Mouse (Mus musculus) embryonic facial prominence, embryonic 14.5 days (tissue): ENCODE measurements around the gene Dis3. TPM values are rescaled to one million over a fixed set of nuclear protein-coding genes. Genes with fewer than 3 reads are reported as not detected.

Source experiments
- ATAC-seq: fragments of 200-750 bp; cut with Nextera tagmentation; 2 replicates; pipeline ENCODE4 v1.8.0; 2017; ENCODE audit warnings: low read depth, moderate number of reproducible peaks, moderate TSS enrichment
- DNase-seq: peaks from one replicate; pipeline ENCODE4 v3.0.0-alpha.2; 2015; ENCODE audit warnings: low spot score
- H3K27ac ChIP-seq: fragments of 300-500 bp; sonication (generic); replicated peaks from 2 replicates; pipeline ENCODE4 v1.5.1; 2014; ENCODE audit warnings: low read depth, mild to moderate bottlenecking, low read length, moderate library complexity
- H3K27me3 ChIP-seq: fragments of 300-500 bp; sonication (generic); replicated peaks from 2 replicates; pipeline ENCODE4 v1.6.1; 2014; ENCODE audit warnings: low read length; ENCODE audit not compliant: control insufficient read depth, insufficient read depth
- H3K36me3 ChIP-seq: fragments of 300-500 bp; sonication (generic); 2 replicates; pipeline ENCODE4 v1.6.1; 2014; ENCODE audit warnings: low read length, mixed read lengths; ENCODE audit not compliant: control insufficient read depth, insufficient read depth
- H3K4me1 ChIP-seq: fragments of 300-500 bp; sonication (generic); 2 replicates; pipeline ENCODE4 v1.6.1; 2014; ENCODE audit warnings: antibody characterized with exemption, low read length; ENCODE audit not compliant: control insufficient read depth, insufficient read depth
- H3K4me2 ChIP-seq: fragments of 300-500 bp; sonication (generic); 2 replicates; pipeline ENCODE4 v1.6.1; 2014; ENCODE audit warnings: low read depth, mild to moderate bottlenecking, low read length, moderate library complexity, mixed read lengths
- H3K4me3 ChIP-seq: fragments of 300-500 bp; sonication (generic); 2 replicates; pipeline ENCODE4 v1.5.1; 2014; ENCODE audit warnings: low read depth, mild to moderate bottlenecking, low read length
- H3K9ac ChIP-seq: fragments of 300-500 bp; sonication (generic); 2 replicates; pipeline ENCODE4 v1.6.1; 2014; ENCODE audit warnings: low read depth, mild to moderate bottlenecking, low read length, moderate library complexity, mixed read lengths
- H3K9me3 ChIP-seq: fragments of 300-500 bp; sonication (generic); 2 replicates; pipeline ENCODE4 v1.6.1; 2016; ENCODE audit warnings: low read length; ENCODE audit not compliant: control insufficient read depth
- WGBS: fragments of 180-500 bp; shearing (Covaris S2); extraction: QIAGEN DNeasy Blood & Tissue Kit; methylation state at CpG from one replicate; pipeline ENCODE4 v1.1.7; 2014; 5-methylcytosine and 5-hydroxymethylcytosine counted together
- polyA plus RNA-seq: library from polyadenylated mRNA; unstranded; fragments of >200 nt; fragmentation: Nextera tagmentation; extraction: Ambion mirVana; gene quantifications from 2 replicates; pipeline ENCODE4 v1.2.1, GENCODE M21; 2014

Gene Dis3
- polyA plus RNA-seq, 1 experiment from 2014 or later = 36.4 TPM

DNA sequence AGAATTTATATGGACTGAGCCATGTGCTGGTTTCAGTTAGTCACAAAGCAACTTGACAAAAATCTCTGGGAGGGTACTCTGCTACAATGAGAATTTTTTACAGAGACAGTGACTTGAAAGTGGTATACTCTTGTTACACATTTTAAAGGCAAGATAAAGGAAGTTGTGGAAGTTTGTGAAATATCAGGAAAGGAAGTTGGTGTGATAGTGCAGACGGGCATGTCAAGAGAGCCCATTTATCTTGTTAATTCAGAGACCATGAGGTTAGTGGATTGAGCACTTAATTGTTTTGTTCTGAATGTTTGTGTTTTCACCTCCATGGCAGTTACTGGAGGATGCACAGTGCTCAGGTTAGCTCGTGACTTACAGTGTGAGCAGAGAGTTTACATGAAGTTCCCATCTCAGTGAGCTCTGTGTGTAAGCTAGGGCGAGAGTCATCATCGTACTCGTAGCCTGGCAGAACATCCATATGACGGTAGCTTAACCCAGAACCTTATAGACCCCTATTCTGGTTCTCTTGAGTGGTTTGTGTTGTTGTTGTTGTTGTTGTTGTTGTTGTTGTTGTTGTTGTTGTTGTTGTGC is 5.1 kb upstream of the Dis3 start:
- no peak overlapping the region for H3K27ac ChIP-seq
- H3K4me2 ChIP-seq = no peak overlapping the region
- H3K9ac ChIP-seq = no peak overlapping the region
- WGBS = 91% methylated on average over 6 of the region's 6 CpGs
- H3K9me3 ChIP-seq = no peaks in the 10 kb centered on the region
- H3K4me1 ChIP-seq = no peaks in the 10 kb centered on the region
- H3K4me3 ChIP-seq = no peak overlapping the region
- ATAC-seq (no peak), DNase-seq (no peak)
- H3K36me3 ChIP-seq = peaks cover 73% of the 10 kb centered on the region
- H3K27me3 ChIP-seq = no peaks in the 10 kb centered on the region

DNA sequence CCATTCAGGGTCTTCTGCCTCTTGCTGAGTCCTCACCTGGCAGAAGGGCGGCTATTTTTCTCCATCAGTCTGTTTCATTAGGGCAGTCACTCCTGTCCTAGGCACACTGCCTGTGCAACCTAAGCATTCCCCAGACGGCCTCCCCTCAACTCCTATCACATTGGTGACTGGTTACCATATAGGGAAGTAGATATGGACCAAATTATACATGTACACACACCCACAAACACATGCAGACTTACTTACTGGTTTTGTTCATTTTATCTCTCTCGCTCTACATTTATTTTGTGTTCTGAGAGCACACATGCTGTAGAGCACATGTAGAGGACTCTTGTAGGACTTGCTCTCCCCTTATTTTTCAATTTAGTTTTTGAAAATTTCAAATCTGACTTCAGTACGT is 3.5 kb upstream of the Dis3 start:
- Histone ChIP-seq H3K27me3 (no peaks in the 10 kb centered on the region), H3K9me3 (no peaks in the 10 kb centered on the region), H3K36me3 (peaks cover 62% of the 10 kb centered on the region), H3K4me1 (peaks cover 6% of the 10 kb centered on the region; the same call in 1 of the 2 replicates), H3K9ac (no peak overlapping the region), H3K4me3 (no peak overlapping the region), H3K27ac (no peak overlapping the region), H3K4me2 (no peak overlapping the region)
- ATAC-seq = no peak
- 94% methylated on average over 4 of the region's 4 CpGs for WGBS
- DNase-seq = no peak

DNA sequence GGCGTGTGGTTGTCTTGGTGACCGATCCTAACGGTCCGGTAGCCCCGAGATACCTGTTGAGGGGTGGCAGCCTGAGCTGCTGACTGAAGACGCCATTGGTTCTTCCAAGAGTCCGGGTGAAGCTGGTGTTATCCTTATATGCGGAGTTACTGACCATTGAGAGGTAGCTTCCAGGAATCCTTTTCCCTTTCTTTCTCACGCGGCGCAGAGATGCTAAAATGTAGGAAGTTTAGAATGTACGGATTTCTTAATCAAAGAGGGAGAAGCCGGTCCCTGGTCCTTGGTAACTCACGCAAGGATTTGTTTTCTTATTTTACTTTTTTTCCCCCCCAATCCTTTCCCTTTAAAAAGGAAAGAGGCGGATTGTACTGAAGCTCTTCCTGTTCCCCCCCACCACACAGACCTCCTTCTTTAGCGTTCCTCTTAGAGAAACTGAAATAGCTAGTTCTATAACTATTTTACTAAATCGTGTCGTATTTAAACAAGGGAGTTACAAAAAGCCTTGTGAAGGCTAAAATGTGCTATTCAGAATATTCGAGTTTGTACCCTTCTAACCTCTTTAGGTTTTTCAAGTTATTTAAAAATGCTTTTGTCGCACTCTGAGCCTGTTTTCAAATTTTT is 507 bp upstream of the Dis3 start:
- H3K4me1 ChIP-seq = peaks cover 6% of the 10 kb centered on the region; the same call in 1 of the 2 replicates
- H3K27ac ChIP-seq = no peak overlapping the region
- peak; percentile 5 for DNase-seq
- no peaks in the 10 kb centered on the region for H3K9me3 ChIP-seq
- H3K9ac ChIP-seq = peak overlapping the region; percentile 58
- WGBS = 6% methylated on average over 20 of the region's 20 CpGs
- no peaks in the 10 kb centered on the region for H3K27me3 ChIP-seq
- peak overlapping the region; percentile 99 for H3K4me3 ChIP-seq
- peak overlapping the region; percentile 57 for H3K4me2 ChIP-seq
- ATAC-seq = no peak
- peaks cover 65% of the 10 kb centered on the region for H3K36me3 ChIP-seq

DNA sequence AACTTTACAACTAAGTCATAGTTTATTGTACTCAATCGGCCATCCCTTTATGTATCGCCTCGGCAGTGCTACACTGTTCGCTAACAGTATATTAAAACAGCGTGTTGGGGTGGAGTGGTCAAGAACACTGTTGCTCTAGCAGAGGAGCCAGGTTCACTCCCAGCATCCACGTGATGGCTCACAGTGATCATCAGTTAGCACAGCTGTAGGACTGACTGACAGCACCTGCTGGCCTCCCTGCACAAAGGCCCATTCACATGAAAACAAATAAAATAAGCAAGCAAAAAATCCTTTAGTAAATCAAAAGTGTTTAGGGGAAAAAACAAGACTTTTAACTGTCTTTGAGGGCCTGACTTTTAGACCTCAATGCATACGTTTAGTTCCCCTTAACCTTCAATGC is 10.6 kb downstream of the Dis3 start:
- no peaks in the 10 kb centered on the region for H3K9me3 ChIP-seq
- no peak overlapping the region for H3K9ac ChIP-seq
- no peak overlapping the region for H3K4me3 ChIP-seq
- no peak for ATAC-seq
- no peak for DNase-seq
- no peak overlapping the region for H3K27ac ChIP-seq
- H3K4me2 ChIP-seq = no peak overlapping the region
- peaks cover 81% of the 10 kb centered on the region for H3K36me3 ChIP-seq
- no peaks in the 10 kb centered on the region for H3K27me3 ChIP-seq
- 95% methylated on average over 7 of the region's 7 CpGs for WGBS
- H3K4me1 ChIP-seq = no peaks in the 10 kb centered on the region

DNA sequence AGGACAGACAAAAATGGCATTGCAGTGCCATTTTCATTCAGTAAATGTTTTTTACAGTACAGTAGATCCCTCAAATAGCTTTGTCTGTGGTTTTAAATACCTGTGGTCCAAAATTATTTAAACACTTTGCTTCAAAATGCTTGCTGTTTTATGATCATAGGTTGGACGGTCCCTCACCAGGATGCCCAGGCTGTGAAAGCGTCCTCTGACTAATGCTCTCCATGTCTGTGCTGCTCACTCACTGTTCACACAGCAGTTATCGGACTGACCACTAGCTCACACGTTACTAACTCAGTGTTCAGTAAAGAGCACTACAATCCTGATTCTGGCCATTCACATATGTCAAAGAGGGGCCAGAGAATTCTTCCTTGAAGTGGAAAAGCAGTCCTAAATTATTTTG is 28.4 kb downstream of the Dis3 start:
- Histone ChIP-seq H3K4me2 (no peak overlapping the region), H3K9me3 (no peaks in the 10 kb centered on the region), H3K4me1 (no peaks in the 10 kb centered on the region), H3K27me3 (no peaks in the 10 kb centered on the region), H3K4me3 (no peak overlapping the region), H3K36me3 (peaks cover 67% of the 10 kb centered on the region), H3K27ac (no peak overlapping the region), H3K9ac (no peak overlapping the region)
- WGBS = 92% methylated on average over 4 of the region's 4 CpGs
- ATAC-seq (no peak), DNase-seq (no peak)

DNA sequence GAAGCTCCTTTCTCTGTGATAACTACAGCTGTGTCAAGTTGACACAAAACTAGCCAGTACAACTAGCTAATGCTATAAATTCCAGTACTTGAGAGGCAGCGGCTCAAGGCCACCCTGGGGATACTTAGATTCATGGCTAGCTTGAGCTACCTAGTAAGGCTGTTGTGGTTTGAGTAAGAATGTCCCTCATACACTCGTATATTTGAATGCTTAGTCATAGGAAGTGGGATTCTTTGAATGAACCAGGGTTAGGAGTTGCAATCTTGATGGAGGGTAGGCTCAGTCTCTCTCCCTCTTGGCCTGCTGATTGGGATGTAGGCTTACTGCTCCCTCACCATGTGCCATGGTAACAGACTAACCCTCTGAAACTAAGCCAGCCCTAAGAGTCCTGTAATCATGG is 36.5 kb downstream of the Dis3 start:
- Histone ChIP-seq H3K27ac (no peak overlapping the region), H3K4me1 (no peaks in the 10 kb centered on the region), H3K4me3 (no peak overlapping the region), H3K27me3 (no peaks in the 10 kb centered on the region), H3K36me3 (peaks cover 63% of the 10 kb centered on the region), H3K9me3 (no peaks in the 10 kb centered on the region), H3K4me2 (no peak overlapping the region), H3K9ac (no peak overlapping the region)
- no peak for ATAC-seq
- DNase-seq = no peak
- WGBS = 96% methylated on average over 2 of the region's 2 CpGs

DNA sequence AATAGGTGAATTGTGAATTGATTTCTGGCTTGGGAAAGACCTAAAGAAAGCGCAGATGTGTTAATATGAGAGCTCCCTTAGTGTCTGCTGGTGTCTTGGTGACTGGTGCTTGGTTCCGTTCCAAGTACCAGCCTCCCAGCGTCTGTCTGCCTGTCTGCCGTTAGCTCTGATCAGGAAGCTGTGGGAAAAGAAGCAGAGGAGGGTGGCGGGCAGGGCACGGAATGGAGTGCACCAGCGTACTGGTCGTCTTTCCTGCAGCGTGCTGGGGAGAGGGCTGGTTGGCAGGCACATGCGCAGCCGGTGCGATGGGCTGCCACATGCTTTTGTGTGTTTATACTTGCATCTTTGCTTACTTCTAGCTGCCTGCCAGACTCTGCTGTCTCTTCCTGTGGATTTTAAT is 39.0 kb downstream of the Dis3 start:
- no peak overlapping the region for H3K4me2 ChIP-seq
- no peaks in the 10 kb centered on the region for H3K9me3 ChIP-seq
- H3K9ac ChIP-seq = no peak overlapping the region
- 92% methylated on average over 12 of the region's 12 CpGs for WGBS
- no peak for ATAC-seq
- H3K27ac ChIP-seq = no peak overlapping the region
- no peak for DNase-seq
- peaks cover 54% of the 10 kb centered on the region for H3K36me3 ChIP-seq
- H3K4me1 ChIP-seq = no peaks in the 10 kb centered on the region
- H3K4me3 ChIP-seq = no peak overlapping the region
- H3K27me3 ChIP-seq = no peaks in the 10 kb centered on the region

DNA sequence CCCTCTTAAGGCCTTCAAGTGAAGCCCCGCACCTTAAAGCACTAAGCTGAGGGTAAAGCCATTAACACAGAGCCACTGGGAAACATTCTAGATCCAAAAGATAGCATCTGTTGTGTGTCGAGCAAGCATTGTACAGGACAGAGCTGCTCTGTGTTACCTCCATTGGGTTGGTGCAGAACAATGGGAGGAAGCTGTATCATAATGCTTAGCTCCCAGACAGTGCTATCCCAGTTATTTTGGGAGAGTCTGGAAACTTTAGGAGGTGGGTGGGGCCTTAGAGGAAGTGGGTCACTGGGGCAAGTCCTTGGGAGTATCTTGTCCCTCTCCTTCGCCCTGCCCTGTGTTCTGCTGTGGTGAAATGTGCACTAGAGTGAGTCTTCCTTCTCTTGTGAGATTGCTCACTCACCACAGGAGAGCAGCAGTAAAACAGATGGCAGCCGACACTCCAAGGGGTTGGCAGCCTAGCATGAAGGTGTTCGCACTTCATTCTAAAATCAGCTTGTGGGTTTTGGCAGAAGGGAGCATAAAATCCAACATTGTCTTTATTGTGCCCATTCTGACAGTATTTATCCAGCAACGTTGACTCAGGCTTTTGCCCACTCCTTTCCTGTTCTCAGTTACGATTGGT is 40.5 kb downstream of the Dis3 start:
- H3K9me3 ChIP-seq = no peaks in the 10 kb centered on the region
- no peak overlapping the region for H3K4me2 ChIP-seq
- peaks cover 59% of the 10 kb centered on the region for H3K36me3 ChIP-seq
- H3K27ac ChIP-seq = no peak overlapping the region
- H3K4me1 ChIP-seq = no peaks in the 10 kb centered on the region
- DNase-seq (no peak), ATAC-seq (no peak)
- WGBS = 83% methylated on average over 7 of the region's 7 CpGs
- H3K27me3 ChIP-seq = no peaks in the 10 kb centered on the region
- no peak overlapping the region for H3K9ac ChIP-seq
- H3K4me3 ChIP-seq = no peak overlapping the region
